Mouse (Mus musculus) left cerebral cortex, adult 18-20 months (tissue): ENCODE measurements around the gene Tle6. TPM values are rescaled to one million over a fixed set of nuclear protein-coding genes. Genes with fewer than 3 reads are reported as not detected.

Experiments used
- DNase-seq, 2 experiments: peaks; one replicate each; pipeline ENCODE4 v3.0.0; 2021 to 2022; ENCODE audit warnings: low spot score in 2 of 2, mixed read lengths in 1 of 2
- total RNA-seq, 2 experiments: library from RNA; stranded (reverse); gene quantifications; 2 replicates each; pipeline ENCODE4 v1.2.3; 2021

The Tle6 gene
- total RNA-seq, 2 experiments from 2014 or later: 11.4 to 11.8 TPM

- DNase-seq: no peak
These were observed 6.9 kb downstream of the Tle6 start for GRCm38 (mm10) chr10:81593935-81594334.

GRCm38 (mm10) chr10:81593223-81593622 lies 7.7 kb downstream of the Tle6 start:
- DNase-seq: no peak

GRCm38 (mm10) chr10:81592631-81593030 lies 8.2 kb downstream of the Tle6 start:
- no peak for DNase-seq

- no peak for DNase-seq
These were observed 9.0 kb downstream of the Tle6 start for GRCm38 (mm10) chr10:81591846-81592245.

GRCm38 (mm10) chr10:81588739-81589138 lies 12.1 kb downstream of the Tle6 start:
- no peak for DNase-seq

GRCm38 (mm10) chr10:81583347-81583746 lies 17.5 kb downstream of the Tle6 start:
- DNase-seq: no peak

GRCm38 (mm10) chr10:81580441-81581070 lies 20.3 kb downstream of the Tle6 start:
- no peak for DNase-seq

GRCm38 (mm10) chr10:81579967-81580366 lies 20.9 kb downstream of the Tle6 start:
- DNase-seq: no peak

- DNase-seq: no peak
These were observed 25.2 kb downstream of the Tle6 start for GRCm38 (mm10) chr10:81575695-81576094.

- peak; percentile 47 to 65 for DNase-seq
These were observed 25.7 kb downstream of the Tle6 start for GRCm38 (mm10) chr10:81575208-81575631.

- no peak for DNase-seq
These were observed 26.5 kb downstream of the Tle6 start, which contains the start of gene Tle2 for GRCm38 (mm10) chr10:81574081-81575056. Gene Tle2, plus strand, starts transcription at chr10:81574561.

GRCm38 (mm10) chr10:81572975-81573374 lies 27.9 kb downstream of the Tle6 start:
- no peak for DNase-seq

- DNase-seq: no peak
These were observed 28.7 kb downstream of the Tle6 start for GRCm38 (mm10) chr10:81572133-81572671.

- peak; percentile 98 to 99 for DNase-seq
These were observed 29.4 kb downstream of the Tle6 start for GRCm38 (mm10) chr10:81571501-81571876.

GRCm38 (mm10) chr10:81570831-81571500 lies 29.9 kb downstream of the Tle6 start:
- peak; percentile 93 to 95 for DNase-seq

- DNase-seq: no peak
These were observed 30.6 kb downstream of the Tle6 start for GRCm38 (mm10) chr10:81570238-81570800.

- DNase-seq: no peak
These were observed 31.2 kb downstream of the Tle6 start for GRCm38 (mm10) chr10:81569507-81570237.

GRCm38 (mm10) chr10:81568381-81569191 lies 32.3 kb downstream of the Tle6 start:
- no peak for DNase-seq
